Mouse (Mus musculus): ENCODE measurements at regions not wholly inside any gene's neighbourhood (a gene's known extent, or its start where the extent isn't known, plus 50 kb on each side); places are given as distances from the start of the nearest gene placed in this dataset.

DNA sequence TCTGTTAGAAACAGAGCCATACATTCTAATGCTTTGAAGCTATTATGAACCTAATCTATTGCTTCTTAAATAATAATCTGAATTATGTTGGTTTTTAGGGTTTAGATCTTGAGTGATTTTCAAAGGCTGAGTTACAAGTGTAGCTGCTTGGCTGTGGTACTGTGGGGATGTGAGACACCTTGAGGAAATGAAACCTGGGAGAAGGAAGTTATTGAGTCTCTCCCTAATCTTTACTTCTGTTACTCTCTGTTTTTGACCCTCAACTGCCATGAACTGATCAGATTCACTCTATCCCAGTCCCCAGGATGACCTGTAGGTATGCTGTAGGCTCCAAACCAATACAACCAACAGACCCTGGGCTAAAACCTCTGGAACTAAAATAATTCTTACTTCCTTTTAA, 334.8 kb downstream of the Bckdhb start:
- no peak overlapping the region for H3K4me3 ChIP-seq
- intact Hi-C loops (cut with DNase I): no loop called here
- DNase-seq: no peak
- TF ChIP-seq CTCF (IDR thresholded peaks at IDR 0.05): no peak
- H3K27ac ChIP-seq: no peak overlapping the region

GRCm38 (mm10) chr9:84262151-84262550, 337.2 kb downstream of the Bckdhb start:
- no peak for TF ChIP-seq CTCF (IDR thresholded peaks at IDR 0.05)
- H3K27ac ChIP-seq: no peak overlapping the region
- no peak for DNase-seq
- intact Hi-C loops (cut with DNase I): no loop called here
- no peak overlapping the region for H3K4me3 ChIP-seq

DNA sequence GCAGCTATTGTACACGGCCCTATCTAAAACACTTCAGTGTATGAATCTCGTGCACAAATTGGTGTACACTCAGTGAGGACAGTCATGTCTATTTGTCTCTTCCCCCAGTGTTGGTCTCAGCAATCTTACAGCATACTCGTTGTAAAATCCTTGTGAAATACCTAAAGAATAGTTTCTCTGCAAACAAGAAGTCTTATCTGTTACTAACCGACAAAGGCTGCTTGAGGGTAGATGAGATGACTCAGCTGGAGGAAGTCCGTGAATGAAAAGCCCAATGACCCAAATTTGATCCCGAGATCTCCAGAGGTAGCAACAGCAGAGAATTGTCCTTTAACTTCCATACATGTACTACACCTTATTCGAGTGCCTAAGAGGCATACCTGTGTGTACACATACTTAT, 342.0 kb downstream of the Bckdhb start:
- no peak for TF ChIP-seq CTCF (IDR thresholded peaks at IDR 0.05)
- intact Hi-C loops (cut with DNase I): no loop called here
- Histone ChIP-seq H3K27ac (no peak overlapping the region), H3K4me3 (no peak overlapping the region)
- no peak for DNase-seq

GRCm38 (mm10) chr9:84274608-84275007, 349.7 kb downstream of the Bckdhb start:
- no peak overlapping the region for H3K4me3 ChIP-seq
- DNase-seq: no peak
- H3K27ac ChIP-seq: no peak overlapping the region
- intact Hi-C loops (cut with DNase I): no loop called here
- TF ChIP-seq CTCF (IDR thresholded peaks at IDR 0.05): no peak

- H3K4me3 ChIP-seq: no peak overlapping the region
- DNase-seq: no peak
- H3K27ac ChIP-seq: no peak overlapping the region
- intact Hi-C loops (cut with DNase I): no loop called here
- no peak for TF ChIP-seq CTCF (IDR thresholded peaks at IDR 0.05)
These were observed 353.4 kb downstream of the Bckdhb start for GRCm38 (mm10) chr9:84278295-84278694.

DNA sequence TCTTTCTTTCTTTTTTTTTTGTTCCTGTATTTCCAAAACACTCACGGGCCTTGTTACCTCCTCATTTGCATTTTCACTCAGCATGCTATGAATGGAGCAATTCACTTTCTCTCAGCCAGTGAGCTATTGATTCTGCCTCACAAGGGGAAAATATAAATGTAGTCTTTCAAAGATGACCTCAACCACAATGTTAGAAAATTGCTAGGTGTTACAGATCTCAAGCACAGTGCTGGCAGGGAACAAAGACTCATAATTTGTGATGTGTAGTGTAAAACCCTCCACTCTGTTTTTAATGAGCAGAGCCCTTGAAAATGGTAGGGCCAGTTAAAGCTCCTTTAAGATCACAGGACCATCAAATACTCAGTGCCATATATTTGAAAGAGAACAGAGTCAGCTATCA, 353.8 kb downstream of the Bckdhb start:
- no peak for TF ChIP-seq CTCF (IDR thresholded peaks at IDR 0.05)
- DNase-seq: no peak
- Histone ChIP-seq H3K4me3 (no peak overlapping the region), H3K27ac (no peak overlapping the region)
- intact Hi-C loops (cut with DNase I): no loop called here

DNA sequence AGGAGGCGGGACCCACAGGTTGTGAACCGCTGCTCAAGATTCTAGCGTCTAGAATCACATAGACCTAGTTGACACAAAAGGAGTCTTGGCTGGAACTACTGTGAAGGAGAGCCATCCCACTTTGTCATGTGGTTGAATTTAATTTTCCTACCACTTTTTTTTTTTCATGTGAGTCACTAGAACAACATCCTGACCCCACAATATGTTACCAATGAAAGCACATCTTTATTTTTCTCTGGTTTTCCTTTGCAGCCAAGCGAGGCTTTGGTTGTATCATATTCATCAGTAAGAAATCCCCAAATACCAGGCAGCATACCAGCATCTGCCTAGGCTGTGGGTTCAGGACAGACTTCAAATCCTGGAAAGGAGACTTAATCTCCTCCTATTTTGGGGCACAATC, 356.0 kb downstream of the Bckdhb start:
- TF ChIP-seq CTCF (IDR thresholded peaks at IDR 0.05): no peak
- no peak overlapping the region for H3K4me3 ChIP-seq
- DNase-seq: no peak
- no peak overlapping the region for H3K27ac ChIP-seq
- intact Hi-C loops (cut with DNase I): no loop called here

- TF ChIP-seq CTCF (IDR thresholded peaks at IDR 0.05): no peak
- Histone ChIP-seq H3K4me3 (no peak overlapping the region), H3K27ac (no peak overlapping the region)
- intact Hi-C loops (cut with DNase I): no loop called here
- no peak for DNase-seq
These were observed 356.7 kb downstream of the Bckdhb start for GRCm38 (mm10) chr9:84281610-84282009.

- Histone ChIP-seq H3K27ac (no peak overlapping the region), H3K4me3 (no peak overlapping the region)
- intact Hi-C loops (cut with DNase I): no loop called here
- TF ChIP-seq CTCF (IDR thresholded peaks at IDR 0.05): no peak
- DNase-seq: no peak
These were observed 358.4 kb downstream of the Bckdhb start for GRCm38 (mm10) chr9:84283296-84283695.

DNA sequence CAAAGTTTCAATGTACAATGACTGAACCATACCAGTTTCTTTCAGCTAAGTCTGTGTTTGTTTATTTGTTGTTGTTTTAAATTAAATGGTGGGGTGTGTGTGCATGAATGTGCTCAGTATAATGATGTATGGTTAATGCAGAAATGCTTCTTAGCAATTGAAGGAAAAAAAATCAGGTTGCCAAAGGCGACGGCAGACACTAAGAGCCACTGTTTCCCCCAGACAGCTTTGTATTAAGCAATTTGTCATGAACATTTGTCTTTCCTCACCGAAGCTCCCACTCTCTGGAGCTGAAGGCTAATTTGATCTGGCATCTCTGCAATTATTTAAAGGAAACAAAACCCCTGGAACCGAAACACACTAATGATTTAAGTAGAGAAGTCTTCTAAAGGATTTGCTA, 360.7 kb downstream of the Bckdhb start:
- no peak for TF ChIP-seq CTCF (IDR thresholded peaks at IDR 0.05)
- intact Hi-C loops (cut with DNase I): no loop called here
- H3K27ac ChIP-seq: no peak overlapping the region
- H3K4me3 ChIP-seq: no peak overlapping the region
- DNase-seq: no peak

GRCm38 (mm10) chr9:84295891-84296290, 370.9 kb downstream of the Bckdhb start:
- no peak for TF ChIP-seq CTCF (IDR thresholded peaks at IDR 0.05)
- no peak overlapping the region for H3K27ac ChIP-seq
- intact Hi-C loops (cut with DNase I): no loop called here

DNA sequence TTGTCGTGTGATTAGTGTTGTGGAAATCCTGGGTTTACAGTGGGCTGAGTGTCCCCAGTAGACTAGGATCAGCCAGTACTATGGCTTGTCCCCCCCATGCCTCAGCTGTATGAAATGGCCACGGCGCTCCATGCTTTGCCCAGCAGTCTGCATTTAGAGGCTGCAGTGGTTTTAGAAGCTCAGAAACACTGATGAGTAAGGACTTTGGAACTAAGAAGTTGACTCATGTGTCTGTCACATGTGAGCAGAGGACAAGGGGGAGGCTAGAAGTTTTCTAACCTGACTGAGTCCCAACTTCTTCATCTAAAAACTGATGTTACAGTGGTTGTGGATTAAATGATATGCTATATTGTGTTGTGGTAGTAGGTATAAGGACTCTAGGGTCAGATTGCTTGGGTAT, 371.5 kb downstream of the Bckdhb start:
- intact Hi-C loops (cut with DNase I): no loop called here
- TF ChIP-seq CTCF (IDR thresholded peaks at IDR 0.05): no peak
- Histone ChIP-seq H3K27ac (no peak overlapping the region), H3K4me3 (no peak overlapping the region)
- DNase-seq: no peak

More at GRCm38 (mm10) chr9:84295891-84296290, 370.9 kb downstream of the Bckdhb start:
- no peak for DNase-seq
- no peak overlapping the region for H3K4me3 ChIP-seq

DNA sequence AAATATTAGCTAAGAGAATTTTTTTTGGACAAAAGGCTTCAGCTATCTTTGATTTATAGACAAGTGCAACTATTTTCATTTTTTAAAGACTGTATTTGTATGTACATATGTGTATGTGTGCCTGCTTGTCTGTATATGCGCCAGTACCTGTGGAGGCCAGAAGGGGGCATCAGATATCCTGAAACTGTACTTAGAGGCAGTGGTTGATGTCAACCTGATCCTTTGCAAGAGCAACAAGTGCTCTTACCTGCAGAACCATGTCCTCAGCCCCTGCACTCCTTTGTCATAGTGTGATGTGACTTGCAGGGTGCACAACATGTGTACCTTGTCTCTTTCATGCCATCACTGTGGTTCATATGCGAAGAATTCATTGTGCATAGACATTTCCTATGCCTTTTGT, 379.5 kb downstream of the Bckdhb start:
- intact Hi-C loops (cut with DNase I): no loop called here
- peak; percentile 14; the same call in 1 of the 2 replicates for TF ChIP-seq CTCF (IDR thresholded peaks at IDR 0.05)
- no peak overlapping the region for H3K4me3 ChIP-seq
- H3K27ac ChIP-seq: no peak overlapping the region
- DNase-seq: no peak

DNA sequence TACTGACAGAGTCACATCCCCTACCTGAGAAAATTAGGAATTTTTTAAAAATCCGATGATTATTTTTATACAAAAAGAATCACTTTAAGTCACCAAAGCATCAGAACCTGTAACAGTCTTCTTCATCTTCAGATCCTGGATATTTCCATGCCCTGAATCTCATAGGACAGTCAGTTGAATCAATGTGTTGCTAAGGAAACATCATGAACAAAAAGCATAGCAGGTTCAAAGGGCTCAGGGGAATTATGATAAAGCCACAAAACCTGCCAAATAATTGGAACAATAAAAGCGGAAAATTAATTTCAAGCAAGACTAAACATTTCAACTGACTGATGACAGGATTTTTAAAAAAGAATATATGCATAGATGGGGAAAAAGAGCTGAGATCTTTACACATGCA, 393.9 kb downstream of the Bckdhb start:
- Histone ChIP-seq H3K4me3 (no peak overlapping the region), H3K27ac (no peak overlapping the region)
- no peak for DNase-seq
- no peak for TF ChIP-seq CTCF (IDR thresholded peaks at IDR 0.05)
- intact Hi-C loops (cut with DNase I): no loop called here

DNA sequence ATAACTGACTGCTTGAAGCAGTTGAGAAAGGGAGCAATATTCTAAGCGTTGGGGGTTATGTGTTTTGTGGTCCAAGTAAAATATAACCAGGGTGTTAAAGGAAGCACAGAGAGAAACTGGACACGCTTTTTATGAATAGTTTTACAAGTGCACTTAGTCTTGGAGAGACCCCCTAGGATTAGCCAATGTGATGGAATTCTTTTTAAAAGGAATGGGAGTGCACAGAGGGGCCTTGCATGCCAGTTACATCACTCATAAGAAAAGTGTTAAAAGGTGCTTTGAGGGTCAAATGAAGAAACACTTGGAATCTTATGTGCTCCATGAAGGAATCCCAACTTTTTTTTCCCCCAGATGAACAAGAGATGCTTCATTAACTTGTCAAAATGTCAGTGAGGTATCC, 394.4 kb downstream of the Bckdhb start:
- intact Hi-C loops (cut with DNase I): no loop called here
- TF ChIP-seq CTCF (IDR thresholded peaks at IDR 0.05): no peak
- no peak for DNase-seq
- Histone ChIP-seq H3K4me3 (no peak overlapping the region), H3K27ac (no peak overlapping the region)
